Mouse (Mus musculus): Measurements from ENCODE around the gene Zswim2. TPM values are rescaled to one million over a fixed set of nuclear protein-coding genes. Genes with fewer than 3 reads are reported as not detected.
"Not testable (repeated sequence)": the region's sequence is repeated elsewhere in the genome, so short reads cannot be mapped to it uniquely, and the experiment has no call there.

Zswim2 gene
- not detected in 2 replicates for polyA plus RNA-seq (2016; fragmentation: Nextera tagmentation; extraction: Ambion mirVana)

DNA sequence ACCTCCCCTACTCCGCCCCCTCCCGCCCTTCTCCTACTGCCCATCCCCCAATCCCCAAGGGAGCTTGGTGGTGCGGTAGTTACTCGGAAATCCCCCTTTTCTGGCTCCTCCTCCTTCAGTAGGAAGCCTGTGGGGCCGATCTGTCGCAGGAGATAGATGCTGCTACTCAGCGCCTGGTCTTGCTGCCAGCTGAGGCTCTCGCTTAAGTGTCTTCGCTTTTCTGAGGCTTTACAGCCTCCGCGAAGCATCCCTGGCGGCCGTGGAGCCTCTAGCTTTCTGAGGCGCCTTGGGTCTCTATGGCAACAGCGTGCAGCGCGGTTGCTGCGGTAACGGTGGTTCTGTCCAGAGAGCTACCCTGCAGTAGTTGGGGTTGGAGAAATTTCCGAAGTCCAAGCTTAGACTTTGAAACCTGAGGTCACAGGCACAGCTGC lies at the start of gene Zswim2:
Zswim2 (minus strand) TSS at position 298 of the 431 bp plus-strand sequence.
- Histone ChIP-seq H3K4me1 (peaks cover 7% of the 10 kb centered on the region; the same call in 1 of the 2 replicates), H3K36me3 (no peaks in the 10 kb centered on the region), H3K27me3 (replicated peaks) (no peaks in the 10 kb centered on the region), H3K4me3 (0 out of 2 replicates have a peak within 1 kb of the TSS, but pooled peaks have one; percentile 18), H3K9ac (no peak within 1 kb of the TSS), H3K27ac (no peak within 1 kb of the TSS), H3K4me2 (replicated peaks) (peak within 1 kb of the TSS; percentile 58), H3K9me3 (no peaks in the 10 kb centered on the region)
- ATAC-seq (ENCODE audit: low FRiP score, low read depth) = peak; percentile 99
- WGBS = under 1% methylated on average over 20 of the region's 20 CpGs

DNA sequence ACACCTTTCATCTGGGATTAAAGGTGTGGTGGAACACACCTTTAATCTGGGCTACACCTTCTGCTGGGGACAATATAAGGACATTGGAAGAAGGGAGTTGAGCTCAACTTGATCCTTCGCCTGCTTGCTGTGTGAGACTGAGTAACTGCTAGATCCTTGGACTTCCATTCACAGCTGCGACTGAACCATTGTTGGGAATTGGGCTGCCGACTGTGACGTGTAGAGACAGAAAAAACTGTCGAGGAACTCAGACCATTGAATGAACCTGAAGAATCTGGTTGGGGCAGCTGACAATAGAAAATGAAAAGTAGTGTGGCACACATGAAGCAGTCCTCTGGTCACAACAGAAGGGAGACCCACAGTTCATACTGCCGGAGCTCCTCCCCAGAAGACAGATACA lies 49.2 kb upstream of the Zswim2 start, which contains the start of gene Gm13691:
Gm13691 (plus strand) TSS at position 301 of the 400 bp plus-strand sequence.
- not testable (repeated sequence) for ATAC-seq (ENCODE audit: low FRiP score, low read depth); H3K4me3 ChIP-seq; H3K4me2 ChIP-seq (replicated peaks); H3K4me1 ChIP-seq; H3K9me3 ChIP-seq; H3K36me3 ChIP-seq; H3K27me3 ChIP-seq (replicated peaks); H3K9ac ChIP-seq; H3K27ac ChIP-seq
- no CpG with 5 or more reads among the region's 6 CpGs for WGBS

DNA sequence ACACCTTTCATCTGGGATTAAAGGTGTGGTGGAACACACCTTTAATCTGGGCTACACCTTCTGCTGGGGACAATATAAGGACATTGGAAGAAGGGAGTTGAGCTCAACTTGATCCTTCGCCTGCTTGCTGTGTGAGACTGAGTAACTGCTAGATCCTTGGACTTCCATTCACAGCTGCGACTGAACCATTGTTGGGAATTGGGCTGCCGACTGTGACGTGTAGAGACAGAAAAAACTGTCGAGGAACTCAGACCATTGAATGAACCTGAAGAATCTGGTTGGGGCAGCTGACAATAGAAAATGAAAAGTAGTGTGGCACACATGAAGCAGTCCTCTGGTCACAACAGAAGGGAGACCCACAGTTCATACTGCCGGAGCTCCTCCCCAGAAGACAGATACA lies 43.4 kb upstream of the Zswim2 start, which contains the start of gene Gm13697:
Gm13697 (plus strand) TSS at position 301 of the 400 bp plus-strand sequence.
- no CpG with 5 or more reads among the region's 6 CpGs for WGBS
- not testable (repeated sequence) for H3K27ac ChIP-seq; H3K27me3 ChIP-seq (replicated peaks); H3K36me3 ChIP-seq; ATAC-seq (ENCODE audit: low FRiP score, low read depth); H3K4me3 ChIP-seq; H3K9ac ChIP-seq; H3K4me1 ChIP-seq; H3K9me3 ChIP-seq; H3K4me2 ChIP-seq (replicated peaks)

DNA sequence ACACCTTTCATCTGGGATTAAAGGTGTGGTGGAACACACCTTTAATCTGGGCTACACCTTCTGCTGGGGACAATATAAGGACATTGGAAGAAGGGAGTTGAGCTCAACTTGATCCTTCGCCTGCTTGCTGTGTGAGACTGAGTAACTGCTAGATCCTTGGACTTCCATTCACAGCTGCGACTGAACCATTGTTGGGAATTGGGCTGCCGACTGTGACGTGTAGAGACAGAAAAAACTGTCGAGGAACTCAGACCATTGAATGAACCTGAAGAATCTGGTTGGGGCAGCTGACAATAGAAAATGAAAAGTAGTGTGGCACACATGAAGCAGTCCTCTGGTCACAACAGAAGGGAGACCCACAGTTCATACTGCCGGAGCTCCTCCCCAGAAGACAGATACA lies 37.6 kb upstream of the Zswim2 start, which contains the start of gene Gm13694:
Gm13694 (plus strand) TSS at position 301 of the 400 bp plus-strand sequence.
- H3K9me3 ChIP-seq; H3K4me3 ChIP-seq; H3K4me1 ChIP-seq; H3K9ac ChIP-seq; H3K27ac ChIP-seq; H3K36me3 ChIP-seq; H3K27me3 ChIP-seq (replicated peaks); ATAC-seq (ENCODE audit: low FRiP score, low read depth); H3K4me2 ChIP-seq (replicated peaks): not testable (repeated sequence)
- WGBS = no CpG with 5 or more reads among the region's 6 CpGs

DNA sequence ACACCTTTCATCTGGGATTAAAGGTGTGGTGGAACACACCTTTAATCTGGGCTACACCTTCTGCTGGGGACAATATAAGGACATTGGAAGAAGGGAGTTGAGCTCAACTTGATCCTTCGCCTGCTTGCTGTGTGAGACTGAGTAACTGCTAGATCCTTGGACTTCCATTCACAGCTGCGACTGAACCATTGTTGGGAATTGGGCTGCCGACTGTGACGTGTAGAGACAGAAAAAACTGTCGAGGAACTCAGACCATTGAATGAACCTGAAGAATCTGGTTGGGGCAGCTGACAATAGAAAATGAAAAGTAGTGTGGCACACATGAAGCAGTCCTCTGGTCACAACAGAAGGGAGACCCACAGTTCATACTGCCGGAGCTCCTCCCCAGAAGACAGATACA lies 31.8 kb upstream of the Zswim2 start, which contains the start of gene Gm13696:
Gm13696 (plus strand) TSS at position 301 of the 400 bp plus-strand sequence.
- H3K9ac ChIP-seq; H3K4me1 ChIP-seq; H3K9me3 ChIP-seq; H3K36me3 ChIP-seq; H3K27me3 ChIP-seq (replicated peaks); H3K27ac ChIP-seq; H3K4me3 ChIP-seq; H3K4me2 ChIP-seq (replicated peaks); ATAC-seq (ENCODE audit: low FRiP score, low read depth): not testable (repeated sequence)
- WGBS = no CpG with 5 or more reads among the region's 6 CpGs

DNA sequence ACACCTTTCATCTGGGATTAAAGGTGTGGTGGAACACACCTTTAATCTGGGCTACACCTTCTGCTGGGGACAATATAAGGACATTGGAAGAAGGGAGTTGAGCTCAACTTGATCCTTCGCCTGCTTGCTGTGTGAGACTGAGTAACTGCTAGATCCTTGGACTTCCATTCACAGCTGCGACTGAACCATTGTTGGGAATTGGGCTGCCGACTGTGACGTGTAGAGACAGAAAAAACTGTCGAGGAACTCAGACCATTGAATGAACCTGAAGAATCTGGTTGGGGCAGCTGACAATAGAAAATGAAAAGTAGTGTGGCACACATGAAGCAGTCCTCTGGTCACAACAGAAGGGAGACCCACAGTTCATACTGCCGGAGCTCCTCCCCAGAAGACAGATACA lies 26.0 kb upstream of the Zswim2 start, which contains the start of gene Gm13695:
Gm13695 (plus strand) TSS at position 301 of the 400 bp plus-strand sequence.
- H3K9ac ChIP-seq, H3K9me3 ChIP-seq: not testable (repeated sequence)
- WGBS = no CpG with 5 or more reads among the region's 6 CpGs

DNA sequence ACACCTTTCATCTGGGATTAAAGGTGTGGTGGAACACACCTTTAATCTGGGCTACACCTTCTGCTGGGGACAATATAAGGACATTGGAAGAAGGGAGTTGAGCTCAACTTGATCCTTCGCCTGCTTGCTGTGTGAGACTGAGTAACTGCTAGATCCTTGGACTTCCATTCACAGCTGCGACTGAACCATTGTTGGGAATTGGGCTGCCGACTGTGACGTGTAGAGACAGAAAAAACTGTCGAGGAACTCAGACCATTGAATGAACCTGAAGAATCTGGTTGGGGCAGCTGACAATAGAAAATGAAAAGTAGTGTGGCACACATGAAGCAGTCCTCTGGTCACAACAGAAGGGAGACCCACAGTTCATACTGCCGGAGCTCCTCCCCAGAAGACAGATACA lies 20.2 kb upstream of the Zswim2 start, which contains the start of gene Gm13693:
Gm13693 (plus strand) TSS at position 301 of the 400 bp plus-strand sequence.
- WGBS = no CpG with 5 or more reads among the region's 6 CpGs

More for the DNA sequence above, 26.0 kb upstream of the Zswim2 start, which contains the start of gene Gm13695:
- not testable (repeated sequence) for ATAC-seq (ENCODE audit: low FRiP score, low read depth); H3K27me3 ChIP-seq (replicated peaks); H3K36me3 ChIP-seq; H3K4me3 ChIP-seq; H3K4me2 ChIP-seq (replicated peaks); H3K4me1 ChIP-seq; H3K27ac ChIP-seq

GRCm38 (mm10) chr2:83955393-83955792 lies 14.4 kb upstream of the Zswim2 start, which contains the start of gene Gm13698:
TSS of gene Gm13698 (plus strand) at chr2:83955693.
- not testable (repeated sequence) for H3K4me2 ChIP-seq (replicated peaks); H3K36me3 ChIP-seq; ATAC-seq (ENCODE audit: low FRiP score, low read depth); H3K4me3 ChIP-seq; H3K27me3 ChIP-seq (replicated peaks); H3K4me1 ChIP-seq; H3K9me3 ChIP-seq; H3K9ac ChIP-seq; H3K27ac ChIP-seq
- WGBS = no CpG with 5 or more reads among the region's 6 CpGs

More for the DNA sequence above, 20.2 kb upstream of the Zswim2 start, which contains the start of gene Gm13693:
- ATAC-seq (ENCODE audit: low FRiP score, low read depth); H3K27ac ChIP-seq; H3K9ac ChIP-seq; H3K9me3 ChIP-seq; H3K36me3 ChIP-seq; H3K4me2 ChIP-seq (replicated peaks); H3K4me1 ChIP-seq; H3K4me3 ChIP-seq; H3K27me3 ChIP-seq (replicated peaks): not testable (repeated sequence)

- Histone ChIP-seq H3K4me2 (replicated peaks) (no peak overlapping the region), H3K4me3 (no peak overlapping the region), H3K9me3 (no peaks in the 10 kb centered on the region), H3K9ac (no peak overlapping the region), H3K4me1 (peaks cover 7% of the 10 kb centered on the region; the same call in 1 of the 2 replicates), H3K27ac (no peak overlapping the region), H3K27me3 (replicated peaks) (no peaks in the 10 kb centered on the region), H3K36me3 (no peaks in the 10 kb centered on the region)
- WGBS = 79% methylated on average over 4 of the region's 4 CpGs
- ATAC-seq (ENCODE audit: low FRiP score, low read depth) = no peak
These were observed 764 bp upstream of the Zswim2 start for GRCm38 (mm10) chr2:83941792-83942191.

- WGBS = 45% methylated on average over 3 of the region's 3 CpGs
- no peaks in the 10 kb centered on the region for H3K9me3 ChIP-seq
- H3K27me3 ChIP-seq (replicated peaks) = no peaks in the 10 kb centered on the region
- peaks cover 7% of the 10 kb centered on the region; the same call in 1 of the 2 replicates for H3K4me1 ChIP-seq
- no peak overlapping the region for H3K9ac ChIP-seq
- peak overlapping the region; percentile 58 for H3K4me2 ChIP-seq (replicated peaks)
- peak; percentile 49 for ATAC-seq (ENCODE audit: low FRiP score, low read depth)
- no peak overlapping the region for H3K27ac ChIP-seq
- H3K4me3 ChIP-seq = 0 out of 2 replicates have a peak overlapping the region, but pooled peaks have one; percentile 18
- H3K36me3 ChIP-seq = no peaks in the 10 kb centered on the region
These were observed 350 bp upstream of the Zswim2 start for GRCm38 (mm10) chr2:83941378-83941777.

DNA sequence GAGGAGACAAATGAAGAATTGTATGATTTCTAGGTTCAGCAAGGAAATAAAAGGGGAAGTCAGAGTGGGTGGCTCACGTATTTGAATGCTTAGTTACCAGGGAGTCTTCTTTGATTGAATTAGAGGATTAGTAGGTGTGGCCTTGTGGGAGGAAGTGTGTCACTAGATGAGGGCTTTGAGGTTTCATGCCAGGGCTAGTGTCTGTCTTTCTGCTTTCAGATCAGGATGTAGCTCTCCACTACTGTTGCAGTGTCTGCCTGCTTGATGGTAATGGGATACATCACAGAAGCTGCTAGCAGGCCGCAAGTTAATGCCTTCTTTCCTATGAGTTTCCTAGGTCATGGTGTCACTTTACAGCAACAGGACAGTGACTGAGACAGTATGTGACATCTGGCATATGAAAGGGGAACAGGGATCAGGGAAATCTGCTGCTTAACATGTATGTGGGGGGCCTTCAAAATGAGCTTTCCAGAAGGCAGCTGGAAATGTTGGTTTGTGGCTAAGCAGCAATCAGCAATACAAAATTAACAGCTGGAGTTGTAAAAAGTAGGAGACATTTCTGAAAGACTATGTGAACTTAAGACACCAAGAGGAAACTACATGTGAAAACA lies 11.4 kb downstream of the Zswim2 start:
- no peaks in the 10 kb centered on the region for H3K4me1 ChIP-seq
- no peak overlapping the region for H3K9ac ChIP-seq
- no peaks in the 10 kb centered on the region for H3K27me3 ChIP-seq (replicated peaks)
- no peaks in the 10 kb centered on the region for H3K36me3 ChIP-seq
- no peak overlapping the region for H3K4me2 ChIP-seq (replicated peaks)
- H3K27ac ChIP-seq = no peak overlapping the region
- H3K9me3 ChIP-seq = no peaks in the 10 kb centered on the region
- no peak overlapping the region for H3K4me3 ChIP-seq
- WGBS = 65% methylated on average over 2 of the region's 2 CpGs
- no peak for ATAC-seq (ENCODE audit: low FRiP score, low read depth)

GRCm38 (mm10) chr2:83901896-83902540 lies 39.0 kb downstream of the Zswim2 start:
- Histone ChIP-seq H3K4me3 (no peak overlapping the region), H3K4me2 (replicated peaks) (no peak overlapping the region), H3K9me3 (no peaks in the 10 kb centered on the region), H3K9ac (no peak overlapping the region), H3K27ac (no peak overlapping the region), H3K36me3 (no peaks in the 10 kb centered on the region), H3K27me3 (replicated peaks) (no peaks in the 10 kb centered on the region), H3K4me1 (no peaks in the 10 kb centered on the region)
- 73% methylated on average over 2 of the region's 2 CpGs for WGBS
- ATAC-seq (ENCODE audit: low FRiP score, low read depth) = no peak

Data from neural tube, embryonic 12.5 days (tissue).